Mouse (Mus musculus): Measurements from ENCODE around the gene Sirt7.
A peak's percentile ranks its signal among the peaks of the same experiment; 100 is the strongest.

Sirt7 gene

GRCm38 (mm10) chr11:120625152-120625775, at the start of gene Sirt7:
TSS of gene Sirt7 (minus strand) at chr11:120625240.
- peaks cover 83% of the 10 kb centered on the region for H3K4me1 ChIP-seq (replicated peaks; ENCODE audit: low read depth, low read length)
- H3K9me3 ChIP-seq (ENCODE audit: low read length), result no peaks in the 10 kb centered on the region
- peaks cover 79% of the 10 kb centered on the region for H3K36me3 ChIP-seq (ENCODE audit: insufficient read depth, low read length)
- TF ChIP-seq NANOG (IDR thresholded peaks at IDR 0.05; ENCODE audit: borderline replicate concordance, low read length) (no peak), CTCF (conservative IDR thresholded peaks at IDR 0.05; ENCODE audit: low read length) (no peak), POU5F1 (IDR thresholded peaks at IDR 0.05; ENCODE audit: borderline replicate concordance, low read length) (no peak)
- H3K27me3 ChIP-seq (ENCODE audit: insufficient read depth, low read length), result no peaks in the 10 kb centered on the region
- peak within 1 kb of the TSS; percentile 98 for H3K4me3 ChIP-seq (replicated peaks; ENCODE audit: low read length)

- Histone ChIP-seq H3K4me3 (replicated peaks; ENCODE audit: low read length) (peak overlapping the region; percentile 84), H3K27me3 (ENCODE audit: insufficient read depth, low read length) (no peaks in the 10 kb centered on the region), H3K4me1 (replicated peaks; ENCODE audit: low read depth, low read length) (peaks cover 81% of the 10 kb centered on the region), H3K9me3 (ENCODE audit: low read length) (no peaks in the 10 kb centered on the region), H3K36me3 (ENCODE audit: insufficient read depth, low read length) (peaks cover 45% of the 10 kb centered on the region)
- no peak for TF ChIP-seq CTCF (conservative IDR thresholded peaks at IDR 0.05; ENCODE audit: low read length)
- no peak for TF ChIP-seq POU5F1 (IDR thresholded peaks at IDR 0.05; ENCODE audit: borderline replicate concordance, low read length)
- no peak for TF ChIP-seq NANOG (IDR thresholded peaks at IDR 0.05; ENCODE audit: borderline replicate concordance, low read length)
Measured at GRCm38 (mm10) chr11:120673594-120674122, 48.6 kb upstream of the Sirt7 start.

GRCm38 (mm10) chr11:120672687-120673593, 47.9 kb upstream of the Sirt7 start, which contains the start of gene Aspscr1:
TSS of gene Aspscr1 (plus strand) at chr11:120672973.
- peaks cover 38% of the 10 kb centered on the region for H3K36me3 ChIP-seq (ENCODE audit: insufficient read depth, low read length)
- H3K4me1 ChIP-seq (replicated peaks; ENCODE audit: low read depth, low read length), result peaks cover 81% of the 10 kb centered on the region
- H3K9me3 ChIP-seq (ENCODE audit: low read length), result no peaks in the 10 kb centered on the region
- H3K4me3 ChIP-seq (replicated peaks; ENCODE audit: low read length), result peak within 1 kb of the TSS; percentile 84
- no peak for TF ChIP-seq CTCF (conservative IDR thresholded peaks at IDR 0.05; ENCODE audit: low read length)
- TF ChIP-seq POU5F1 (IDR thresholded peaks at IDR 0.05; ENCODE audit: borderline replicate concordance, low read length), result no peak
- no peak for TF ChIP-seq NANOG (IDR thresholded peaks at IDR 0.05; ENCODE audit: borderline replicate concordance, low read length)
- no peaks in the 10 kb centered on the region for H3K27me3 ChIP-seq (ENCODE audit: insufficient read depth, low read length)

GRCm38 (mm10) chr11:120666617-120667016, 41.6 kb upstream of the Sirt7 start:
- Histone ChIP-seq H3K27me3 (ENCODE audit: insufficient read depth, low read length) (no peaks in the 10 kb centered on the region), H3K36me3 (ENCODE audit: insufficient read depth, low read length) (no peaks in the 10 kb centered on the region), H3K4me3 (replicated peaks; ENCODE audit: low read length) (peak overlapping the region; percentile 43), H3K9me3 (ENCODE audit: low read length) (no peaks in the 10 kb centered on the region), H3K4me1 (replicated peaks; ENCODE audit: low read depth, low read length) (peaks cover 92% of the 10 kb centered on the region)
- TF ChIP-seq CTCF (conservative IDR thresholded peaks at IDR 0.05; ENCODE audit: low read length) (no peak), POU5F1 (IDR thresholded peaks at IDR 0.05; ENCODE audit: borderline replicate concordance, low read length) (no peak), NANOG (IDR thresholded peaks at IDR 0.05; ENCODE audit: borderline replicate concordance, low read length) (no peak)

GRCm38 (mm10) chr11:120665406-120665805, 40.4 kb upstream of the Sirt7 start:
- Histone ChIP-seq H3K27me3 (ENCODE audit: insufficient read depth, low read length) (no peaks in the 10 kb centered on the region), H3K9me3 (ENCODE audit: low read length) (no peaks in the 10 kb centered on the region), H3K4me3 (replicated peaks; ENCODE audit: low read length) (peak overlapping the region; percentile 43), H3K36me3 (ENCODE audit: insufficient read depth, low read length) (no peaks in the 10 kb centered on the region), H3K4me1 (replicated peaks; ENCODE audit: low read depth, low read length) (peaks cover 91% of the 10 kb centered on the region)
- TF ChIP-seq CTCF (conservative IDR thresholded peaks at IDR 0.05; ENCODE audit: low read length), result no peak
- TF ChIP-seq NANOG (IDR thresholded peaks at IDR 0.05; ENCODE audit: borderline replicate concordance, low read length), result no peak
- TF ChIP-seq POU5F1 (IDR thresholded peaks at IDR 0.05; ENCODE audit: borderline replicate concordance, low read length), result no peak

GRCm38 (mm10) chr11:120663714-120664113, 38.7 kb upstream of the Sirt7 start:
- Histone ChIP-seq H3K36me3 (ENCODE audit: insufficient read depth, low read length) (0 out of 2 replicates have a peak, but pooled peaks cover 3% of the 10 kb centered on the region), H3K4me3 (replicated peaks; ENCODE audit: low read length) (peak overlapping the region; percentile 17; the same call in 1 of the 2 replicates), H3K4me1 (replicated peaks; ENCODE audit: low read depth, low read length) (peaks cover 83% of the 10 kb centered on the region), H3K9me3 (ENCODE audit: low read length) (no peaks in the 10 kb centered on the region), H3K27me3 (ENCODE audit: insufficient read depth, low read length) (peaks cover 12% of the 10 kb centered on the region)
- TF ChIP-seq NANOG (IDR thresholded peaks at IDR 0.05; ENCODE audit: borderline replicate concordance, low read length) (peak; percentile 93), CTCF (conservative IDR thresholded peaks at IDR 0.05; ENCODE audit: low read length) (no peak)

GRCm38 (mm10) chr11:120662759-120663158, 37.7 kb upstream of the Sirt7 start:
- Histone ChIP-seq H3K36me3 (ENCODE audit: insufficient read depth, low read length) (peaks cover 12% of the 10 kb centered on the region), H3K27me3 (ENCODE audit: insufficient read depth, low read length) (peaks cover 20% of the 10 kb centered on the region), H3K4me3 (replicated peaks; ENCODE audit: low read length) (peak overlapping the region; percentile 89), H3K9me3 (ENCODE audit: low read length) (no peaks in the 10 kb centered on the region), H3K4me1 (replicated peaks; ENCODE audit: low read depth, low read length) (peaks cover 83% of the 10 kb centered on the region)
- TF ChIP-seq NANOG (IDR thresholded peaks at IDR 0.05; ENCODE audit: borderline replicate concordance, low read length) (no peak), CTCF (conservative IDR thresholded peaks at IDR 0.05; ENCODE audit: low read length) (no peak), POU5F1 (IDR thresholded peaks at IDR 0.05; ENCODE audit: borderline replicate concordance, low read length) (no peak)

GRCm38 (mm10) chr11:120661076-120661460, 36.0 kb upstream of the Sirt7 start, which contains the start of gene Notum:
TSS of gene Notum (minus strand) at chr11:120661175.
- peaks cover 83% of the 10 kb centered on the region for H3K4me1 ChIP-seq (replicated peaks; ENCODE audit: low read depth, low read length)
- no peak for TF ChIP-seq CTCF (conservative IDR thresholded peaks at IDR 0.05; ENCODE audit: low read length)
- TF ChIP-seq NANOG (IDR thresholded peaks at IDR 0.05; ENCODE audit: borderline replicate concordance, low read length), result no peak
- no peak for TF ChIP-seq POU5F1 (IDR thresholded peaks at IDR 0.05; ENCODE audit: borderline replicate concordance, low read length)
- no peaks in the 10 kb centered on the region for H3K9me3 ChIP-seq (ENCODE audit: low read length)
- peak within 1 kb of the TSS; percentile 89 for H3K4me3 ChIP-seq (replicated peaks; ENCODE audit: low read length)
- H3K27me3 ChIP-seq (ENCODE audit: insufficient read depth, low read length), result peaks cover 27% of the 10 kb centered on the region
- peaks cover 29% of the 10 kb centered on the region for H3K36me3 ChIP-seq (ENCODE audit: insufficient read depth, low read length)
